Mouse (Mus musculus): Measurements from ENCODE around the gene Gm45021. TPM values are rescaled to one million over a fixed set of nuclear protein-coding genes. Genes with fewer than 3 reads are reported as not detected.

The Gm45021 gene
- polyA plus RNA-seq, 1 experiment from 2014 or later = not detected

GRCm38 (mm10) chr6:48623460-48623859 lies 34.0 kb downstream of the Gm45021 start:
- peaks cover 27% of the 10 kb centered on the region for H3K27me3 ChIP-seq
- H3K4me3 ChIP-seq = no peak overlapping the region
- 21% methylated on average over 1 of the region's 1 CpGs for WGBS
- H3K9me3 ChIP-seq = no peaks in the 10 kb centered on the region
- peaks cover 18% of the 10 kb centered on the region for H3K36me3 ChIP-seq
- H3K4me2 ChIP-seq = no peak overlapping the region
- H3K9ac ChIP-seq = no peak overlapping the region
- H3K4me1 ChIP-seq = peaks cover 5% of the 10 kb centered on the region; the same call in 1 of the 2 replicates
- no peak overlapping the region for H3K27ac ChIP-seq
- no peak for ATAC-seq (ENCODE audit: borderline replicate concordance, extremely low read depth, low FRiP score, low TSS enrichment)

DNA sequence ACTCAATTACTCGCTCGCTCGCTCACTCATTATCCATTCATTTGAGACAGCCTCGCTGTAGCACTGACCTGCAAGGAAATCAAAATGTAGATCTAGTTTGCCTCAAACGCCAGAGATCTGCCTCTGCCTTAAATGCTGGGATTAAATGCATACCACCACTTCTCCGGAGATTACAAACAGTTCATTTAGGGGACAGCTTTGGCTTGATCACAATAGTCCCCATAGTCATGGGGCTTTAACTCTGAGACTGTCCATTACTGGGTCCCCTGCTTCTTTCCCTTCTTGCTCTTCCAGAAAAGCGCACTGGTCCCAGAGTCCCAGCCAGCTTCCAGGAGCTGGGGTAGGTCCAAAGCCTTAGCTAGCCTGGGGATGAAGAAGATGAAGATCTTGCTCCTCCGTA lies 37.1 kb downstream of the Gm45021 start, which contains the start of gene AI854703:
TSS of gene AI854703 (plus strand) at position 301 of the 400 bp plus-strand sequence.
- H3K27me3 ChIP-seq = peaks cover 42% of the 10 kb centered on the region
- peak within 1 kb of the TSS; percentile 84 for H3K4me2 ChIP-seq
- H3K4me1 ChIP-seq = peaks cover 16% of the 10 kb centered on the region
- H3K36me3 ChIP-seq = no peaks in the 10 kb centered on the region
- WGBS = 31% methylated on average over 8 of the region's 8 CpGs
- no peak for ATAC-seq (ENCODE audit: borderline replicate concordance, extremely low read depth, low FRiP score, low TSS enrichment)
- H3K9ac ChIP-seq = peak within 1 kb of the TSS; percentile 31; the same call in 1 of the 2 replicates
- peak within 1 kb of the TSS; percentile 47 for H3K4me3 ChIP-seq
- H3K9me3 ChIP-seq = no peaks in the 10 kb centered on the region
- H3K27ac ChIP-seq = no peak within 1 kb of the TSS

GRCm38 (mm10) chr6:48626984-48627383 lies 37.6 kb downstream of the Gm45021 start:
- H3K9me3 ChIP-seq = no peaks in the 10 kb centered on the region
- ATAC-seq (ENCODE audit: borderline replicate concordance, extremely low read depth, low FRiP score, low TSS enrichment) = no peak

DNA sequence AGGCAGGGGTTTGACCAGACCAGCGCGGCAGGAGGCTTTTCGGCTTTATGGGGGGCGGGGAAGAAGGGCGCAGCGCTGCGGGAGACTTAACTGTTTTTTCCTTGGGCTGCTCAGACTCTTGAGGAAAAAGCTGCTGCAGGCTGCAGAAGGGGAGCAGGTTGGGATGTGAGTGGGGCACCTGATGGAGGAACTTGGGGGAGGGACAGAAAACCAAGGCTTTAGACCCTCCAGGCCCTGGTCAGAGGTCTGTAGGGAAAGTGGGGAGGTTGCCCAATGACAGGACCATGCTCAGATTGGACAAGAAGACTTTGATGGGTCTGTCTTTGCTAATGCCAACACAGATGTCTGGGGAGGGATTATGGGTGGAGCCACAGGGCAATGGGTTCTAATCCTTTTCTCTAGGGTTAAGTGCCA lies 38.1 kb downstream of the Gm45021 start:
- peaks cover 16% of the 10 kb centered on the region for H3K4me1 ChIP-seq
- no peaks in the 10 kb centered on the region for H3K9me3 ChIP-seq
- H3K4me3 ChIP-seq = peak overlapping the region; percentile 47
- no peak for ATAC-seq (ENCODE audit: borderline replicate concordance, extremely low read depth, low FRiP score, low TSS enrichment)
- WGBS = 7% methylated on average over 7 of the region's 7 CpGs
- H3K36me3 ChIP-seq = no peaks in the 10 kb centered on the region
- peaks cover 42% of the 10 kb centered on the region for H3K27me3 ChIP-seq
- no peak overlapping the region for H3K27ac ChIP-seq
- H3K9ac ChIP-seq = 0 out of 2 replicates have a peak overlapping the region, but pooled peaks have one; percentile 31
- H3K4me2 ChIP-seq = peak overlapping the region; percentile 84

More at GRCm38 (mm10) chr6:48626984-48627383, 37.6 kb downstream of the Gm45021 start:
- H3K9ac ChIP-seq = peak overlapping the region; percentile 31; the same call in 1 of the 2 replicates
- H3K4me3 ChIP-seq = peak overlapping the region; percentile 47
- H3K27ac ChIP-seq = no peak overlapping the region
- WGBS = under 1% methylated on average over 32 of the region's 32 CpGs
- H3K36me3 ChIP-seq = no peaks in the 10 kb centered on the region
- peaks cover 42% of the 10 kb centered on the region for H3K27me3 ChIP-seq
- H3K4me1 ChIP-seq = peaks cover 16% of the 10 kb centered on the region
- peak overlapping the region; percentile 84 for H3K4me2 ChIP-seq

DNA sequence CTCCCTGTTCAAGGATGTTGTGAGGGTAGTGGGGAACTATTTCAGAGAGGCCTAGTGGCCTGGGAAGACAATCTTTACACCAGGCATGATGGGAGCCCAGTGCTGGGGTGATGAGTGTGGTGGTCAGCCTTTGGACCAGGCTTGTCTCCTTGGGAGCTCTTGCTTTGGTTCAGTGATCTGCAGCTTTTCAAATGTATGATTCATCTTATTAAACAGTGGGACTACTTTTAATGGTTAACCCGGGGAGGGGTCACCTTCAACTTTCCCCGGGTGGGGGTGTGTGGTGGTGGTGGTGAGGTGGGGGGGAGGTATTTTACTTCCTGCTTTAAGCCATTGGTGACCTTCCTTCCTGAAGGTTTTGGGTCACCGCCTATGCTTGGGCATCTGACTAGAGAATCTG lies 39.0 kb downstream of the Gm45021 start:
- no peaks in the 10 kb centered on the region for H3K36me3 ChIP-seq
- no peak overlapping the region for H3K27ac ChIP-seq

GRCm38 (mm10) chr6:48628808-48629660 lies 39.6 kb downstream of the Gm45021 start:
- peak; percentile 53; the same call in 1 of the 2 replicates for ATAC-seq (ENCODE audit: borderline replicate concordance, extremely low read depth, low FRiP score, low TSS enrichment)
- Histone ChIP-seq H3K4me1 (peaks cover 16% of the 10 kb centered on the region), H3K36me3 (no peaks in the 10 kb centered on the region), H3K4me3 (peak overlapping the region; percentile 42), H3K27ac (no peak overlapping the region), H3K9ac (no peak overlapping the region), H3K9me3 (no peaks in the 10 kb centered on the region), H3K4me2 (peak overlapping the region; percentile 88), H3K27me3 (peaks cover 42% of the 10 kb centered on the region)
- WGBS = 10% methylated on average over 54 of the region's 54 CpGs

More for the DNA sequence above, 39.0 kb downstream of the Gm45021 start:
- H3K4me1 ChIP-seq = peaks cover 16% of the 10 kb centered on the region
- no peaks in the 10 kb centered on the region for H3K9me3 ChIP-seq
- peaks cover 42% of the 10 kb centered on the region for H3K27me3 ChIP-seq
- no peak overlapping the region for H3K4me2 ChIP-seq
- no peak overlapping the region for H3K9ac ChIP-seq
- no peak overlapping the region for H3K4me3 ChIP-seq
- 69% methylated on average over 3 of the region's 3 CpGs for WGBS
- ATAC-seq (ENCODE audit: borderline replicate concordance, extremely low read depth, low FRiP score, low TSS enrichment) = no peak

GRCm38 (mm10) chr6:48629661-48630034 lies 40.2 kb downstream of the Gm45021 start:
- 20% methylated on average over 13 of the region's 13 CpGs for WGBS
- no peak overlapping the region for H3K27ac ChIP-seq
- peak; percentile 15; the same call in 1 of the 2 replicates for ATAC-seq (ENCODE audit: borderline replicate concordance, extremely low read depth, low FRiP score, low TSS enrichment)

DNA sequence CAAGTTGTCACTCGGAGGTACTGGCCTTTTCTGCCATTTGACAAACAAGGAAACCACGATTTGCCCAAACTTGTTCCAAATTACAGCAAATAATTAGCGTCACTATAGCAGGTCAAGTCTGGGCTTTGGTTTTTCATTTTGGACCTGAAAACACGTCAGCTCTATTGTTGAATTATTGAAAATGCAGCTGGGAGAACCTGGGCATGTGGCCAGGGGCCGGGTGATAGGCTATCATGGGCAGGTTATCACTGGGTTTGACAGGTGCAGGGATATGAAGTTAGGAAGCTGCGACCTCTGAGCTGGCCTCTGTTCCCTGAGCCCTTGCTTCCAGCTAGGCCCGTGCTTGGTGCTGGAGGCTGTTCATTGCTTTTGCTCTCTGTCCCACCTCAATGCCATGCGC lies 41.4 kb downstream of the Gm45021 start:
- H3K36me3 ChIP-seq = no peaks in the 10 kb centered on the region
- no peak overlapping the region for H3K27ac ChIP-seq
- no peak overlapping the region for H3K4me2 ChIP-seq
- no peak overlapping the region for H3K4me3 ChIP-seq
- WGBS = 82% methylated on average over 8 of the region's 8 CpGs
- H3K27me3 ChIP-seq = peaks cover 36% of the 10 kb centered on the region
- ATAC-seq (ENCODE audit: borderline replicate concordance, extremely low read depth, low FRiP score, low TSS enrichment) = no peak
- H3K4me1 ChIP-seq = peaks cover 16% of the 10 kb centered on the region
- H3K9ac ChIP-seq = no peak overlapping the region
- H3K9me3 ChIP-seq = no peaks in the 10 kb centered on the region

More at GRCm38 (mm10) chr6:48629661-48630034, 40.2 kb downstream of the Gm45021 start:
- Histone ChIP-seq H3K27me3 (peaks cover 42% of the 10 kb centered on the region), H3K36me3 (no peaks in the 10 kb centered on the region), H3K9me3 (no peaks in the 10 kb centered on the region), H3K4me1 (peaks cover 16% of the 10 kb centered on the region), H3K4me3 (peak overlapping the region; percentile 42), H3K9ac (no peak overlapping the region), H3K4me2 (peak overlapping the region; percentile 88)

- Histone ChIP-seq H3K27ac (no peak overlapping the region), H3K27me3 (no peaks in the 10 kb centered on the region), H3K9ac (no peak overlapping the region), H3K9me3 (no peaks in the 10 kb centered on the region), H3K36me3 (no peaks in the 10 kb centered on the region), H3K4me3 (no peak overlapping the region), H3K4me1 (no peaks in the 10 kb centered on the region), H3K4me2 (no peak overlapping the region)
- no peak for ATAC-seq (ENCODE audit: borderline replicate concordance, extremely low read depth, low FRiP score, low TSS enrichment)
- WGBS = 66% methylated on average over 2 of the region's 2 CpGs
Measured at GRCm38 (mm10) chr6:48635105-48635504, 45.7 kb downstream of the Gm45021 start.

DNA sequence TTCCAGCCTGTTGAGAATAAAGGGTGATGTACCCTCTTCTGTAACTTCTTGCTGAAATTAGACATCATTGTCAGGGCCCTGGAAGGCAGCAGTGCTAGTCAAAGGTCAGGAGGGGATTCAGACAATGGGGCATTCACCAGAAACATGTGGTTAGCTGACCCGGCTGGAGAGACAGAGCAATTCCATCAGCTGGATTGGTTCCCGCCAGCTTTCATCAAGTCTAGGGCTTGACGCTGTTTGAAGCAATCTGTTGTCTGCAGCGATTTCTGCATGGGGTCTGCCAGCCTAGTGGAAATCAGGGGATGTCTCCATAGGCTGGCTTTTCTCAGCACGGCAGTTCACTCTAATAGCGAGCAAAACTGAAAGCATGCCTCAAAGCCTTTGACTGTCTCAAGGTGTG lies 47.1 kb downstream of the Gm45021 start:
- no peak overlapping the region for H3K4me2 ChIP-seq
- no peak for ATAC-seq (ENCODE audit: borderline replicate concordance, extremely low read depth, low FRiP score, low TSS enrichment)
- WGBS = 61% methylated on average over 6 of the region's 6 CpGs
- no peak overlapping the region for H3K9ac ChIP-seq
- no peaks in the 10 kb centered on the region for H3K4me1 ChIP-seq
- no peaks in the 10 kb centered on the region for H3K36me3 ChIP-seq
- no peaks in the 10 kb centered on the region for H3K9me3 ChIP-seq
- H3K27me3 ChIP-seq = no peaks in the 10 kb centered on the region
- H3K27ac ChIP-seq = no peak overlapping the region
- H3K4me3 ChIP-seq = no peak overlapping the region

DNA sequence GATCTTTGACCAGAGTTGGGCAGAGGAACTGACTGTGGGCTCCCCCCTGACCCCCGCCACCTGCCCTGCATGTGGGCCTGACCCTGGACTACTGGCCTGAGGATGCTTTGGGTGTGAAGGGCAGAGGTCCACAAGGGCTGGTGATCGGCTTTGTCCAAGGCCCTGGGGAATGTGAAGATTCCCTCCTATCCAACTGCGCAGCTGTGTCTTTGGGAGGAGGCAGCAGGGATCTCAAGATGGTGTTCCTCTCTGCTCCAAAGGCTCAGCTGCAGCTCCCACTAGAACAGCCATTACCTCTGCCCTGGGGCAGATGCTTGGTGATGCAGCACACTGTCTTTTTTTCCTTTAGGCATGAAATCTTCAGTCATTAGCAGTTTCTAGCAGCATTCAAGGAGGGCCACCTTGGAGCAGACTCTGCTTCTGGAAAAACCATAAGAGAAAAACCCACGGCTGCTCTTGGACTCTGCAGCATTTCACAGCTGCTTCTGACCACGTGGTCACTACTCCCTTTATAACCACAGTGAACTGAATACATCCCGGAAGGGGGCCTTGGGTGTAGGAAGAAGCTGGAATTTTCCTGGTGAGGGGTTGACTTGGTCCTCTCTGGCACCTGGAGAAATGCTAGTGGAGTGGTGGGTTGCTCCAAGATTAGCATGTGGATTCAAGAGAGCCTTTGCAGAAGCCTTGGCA lies 48.5 kb downstream of the Gm45021 start:
- 61% methylated on average over 6 of the region's 6 CpGs for WGBS
- Histone ChIP-seq H3K9me3 (no peaks in the 10 kb centered on the region), H3K9ac (no peak overlapping the region), H3K4me3 (no peak overlapping the region), H3K4me2 (no peak overlapping the region), H3K27me3 (no peaks in the 10 kb centered on the region), H3K27ac (no peak overlapping the region), H3K4me1 (no peaks in the 10 kb centered on the region), H3K36me3 (no peaks in the 10 kb centered on the region)
- ATAC-seq (ENCODE audit: borderline replicate concordance, extremely low read depth, low FRiP score, low TSS enrichment) = no peak

DNA sequence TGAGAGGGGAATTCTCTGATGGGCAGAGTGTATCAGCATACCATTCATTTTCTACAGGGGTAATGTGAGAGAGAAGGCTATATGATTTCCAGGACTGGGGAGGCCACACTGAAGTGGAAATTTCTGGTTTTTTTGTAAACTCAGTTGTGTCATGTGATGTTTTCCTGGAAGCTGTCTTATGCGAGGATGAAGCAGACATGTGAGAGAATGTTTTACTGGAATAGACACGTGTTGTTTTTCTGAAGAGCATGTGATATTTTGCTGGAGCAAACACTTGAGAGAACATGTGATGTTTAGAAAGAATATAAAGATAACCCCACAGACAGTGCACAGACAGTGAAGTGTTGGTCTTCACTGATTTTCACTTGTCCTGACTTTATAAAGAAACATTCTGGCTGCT lies 49.1 kb downstream of the Gm45021 start:
- Histone ChIP-seq H3K36me3 (no peaks in the 10 kb centered on the region), H3K27ac (no peak overlapping the region), H3K9ac (no peak overlapping the region), H3K4me3 (no peak overlapping the region), H3K4me2 (no peak overlapping the region), H3K4me1 (no peaks in the 10 kb centered on the region), H3K27me3 (no peaks in the 10 kb centered on the region), H3K9me3 (no peaks in the 10 kb centered on the region)
- 65% methylated on average over 2 of the region's 2 CpGs for WGBS
- ATAC-seq (ENCODE audit: borderline replicate concordance, extremely low read depth, low FRiP score, low TSS enrichment) = no peak

All from lung, embryonic 15.5 days (tissue).